Mouse (Mus musculus): ENCODE results near the gene Ptprb. TPM values are rescaled to one million over a fixed set of nuclear protein-coding genes. Genes with fewer than 3 reads are reported as not detected.
A peak's percentile ranks its signal among the peaks of the same experiment; 100 is the strongest.

The Ptprb gene
- total RNA-seq, 4 experiments from 2014 or later: 17.3 to 18.3 (median 17.9) TPM

GRCm38 (mm10) chr10:116296439-116296838 is 21.1 kb downstream of the Ptprb start:
- DNase-seq (ENCODE audit: low spot score in 2 of 2): no peak

GRCm38 (mm10) chr10:116297854-116298253 is 22.5 kb downstream of the Ptprb start:
- no peak for DNase-seq (ENCODE audit: low spot score in 2 of 2)

GRCm38 (mm10) chr10:116300824-116301223 is 25.5 kb downstream of the Ptprb start:
- DNase-seq (ENCODE audit: low spot score in 2 of 2): no peak

GRCm38 (mm10) chr10:116301258-116301657 is 25.9 kb downstream of the Ptprb start:
- DNase-seq (ENCODE audit: low spot score in 2 of 2): no peak

- no peak for DNase-seq (ENCODE audit: low spot score in 2 of 2)
Measured at GRCm38 (mm10) chr10:116304355-116304754, 29.0 kb downstream of the Ptprb start.

GRCm38 (mm10) chr10:116309460-116309859 is 34.1 kb downstream of the Ptprb start:
- no peak for DNase-seq (ENCODE audit: low spot score in 2 of 2)

- no peak for DNase-seq (ENCODE audit: low spot score in 2 of 2)
Measured at GRCm38 (mm10) chr10:116310516-116311210, 35.3 kb downstream of the Ptprb start.

GRCm38 (mm10) chr10:116319246-116319645 is 43.9 kb downstream of the Ptprb start:
- DNase-seq (ENCODE audit: low spot score in 2 of 2): peak; percentile 41 to 81

GRCm38 (mm10) chr10:116329086-116329485 is 53.8 kb downstream of the Ptprb start:
- DNase-seq (ENCODE audit: low spot score in 2 of 2): no peak

- peak; percentile 43 to 78 for DNase-seq (ENCODE audit: low spot score in 2 of 2)
Measured at GRCm38 (mm10) chr10:116330458-116330857, 55.1 kb downstream of the Ptprb start.

- no peak for DNase-seq (ENCODE audit: low spot score in 2 of 2)
Measured at GRCm38 (mm10) chr10:116330961-116331510, 55.7 kb downstream of the Ptprb start.

- DNase-seq (ENCODE audit: low spot score in 2 of 2): no peak
Measured at GRCm38 (mm10) chr10:116333666-116334065, 58.3 kb downstream of the Ptprb start.

GRCm38 (mm10) chr10:116334120-116334519 is 58.8 kb downstream of the Ptprb start:
- no peak for DNase-seq (ENCODE audit: low spot score in 2 of 2)

- no peak for DNase-seq (ENCODE audit: low spot score in 2 of 2)
Measured at GRCm38 (mm10) chr10:116335328-116335727, 60.0 kb downstream of the Ptprb start.

GRCm38 (mm10) chr10:116341194-116341593 is 65.9 kb downstream of the Ptprb start:
- no peak for DNase-seq (ENCODE audit: low spot score in 2 of 2)

GRCm38 (mm10) chr10:116346618-116347184 is 71.4 kb downstream of the Ptprb start:
- DNase-seq (ENCODE audit: low spot score in 2 of 2): no peak

- no peak for DNase-seq (ENCODE audit: low spot score in 2 of 2)
Measured at GRCm38 (mm10) chr10:116349004-116349403, 73.7 kb downstream of the Ptprb start.

GRCm38 (mm10) chr10:116350532-116350931 is 75.2 kb downstream of the Ptprb start:
- no peak for DNase-seq (ENCODE audit: low spot score in 2 of 2)

GRCm38 (mm10) chr10:116354372-116354771 is 79.0 kb downstream of the Ptprb start:
- no peak for DNase-seq (ENCODE audit: low spot score in 2 of 2)

GRCm38 (mm10) chr10:116362181-116362580 is 86.9 kb downstream of the Ptprb start:
- peak; percentile 52 to 59 for DNase-seq (ENCODE audit: low spot score in 2 of 2)

- no peak for DNase-seq (ENCODE audit: low spot score in 2 of 2)
Measured at GRCm38 (mm10) chr10:116362645-116363044, 87.3 kb downstream of the Ptprb start.

GRCm38 (mm10) chr10:116364759-116365158 is 89.4 kb downstream of the Ptprb start:
- no peak for DNase-seq (ENCODE audit: low spot score in 2 of 2)
